Mouse (Mus musculus) lung, embryonic 16.5 days (tissue): Measurements from ENCODE around the gene Alox12b. TPM values are rescaled to one million over a fixed set of nuclear protein-coding genes. Genes with fewer than 3 reads are reported as not detected.

Experiments used
- ATAC-seq: fragments of 200-750 bp; cut with Nextera tagmentation; 2 replicates; pipeline ENCODE4 v1.8.0; 2017; ENCODE audit warnings: low read depth, mild to moderate bottlenecking, moderate library complexity
- H3K27ac ChIP-seq: fragments of 300-500 bp; sonication (generic); 2 replicates; pipeline ENCODE4 v1.5.1; 2014; ENCODE audit warnings: mild to moderate bottlenecking, control low read depth, low read length
- H3K27me3 ChIP-seq: fragments of 300-500 bp; sonication (generic); 2 replicates; pipeline ENCODE4 v1.6.1; 2014; ENCODE audit warnings: low read depth, low read length, mixed read lengths; ENCODE audit not compliant: control insufficient read depth, insufficient read depth
- H3K36me3 ChIP-seq: fragments of 300-500 bp; sonication (generic); 2 replicates; pipeline ENCODE4 v1.6.1; 2014; ENCODE audit warnings: low read length; ENCODE audit not compliant: control insufficient read depth, insufficient read depth
- H3K4me1 ChIP-seq: fragments of 300-500 bp; sonication (generic); replicated peaks from 2 replicates; pipeline ENCODE4 v1.6.1; 2014; ENCODE audit warnings: low read length, mixed read lengths; ENCODE audit not compliant: control insufficient read depth, insufficient read depth
- H3K4me2 ChIP-seq: fragments of 300-500 bp; sonication (generic); 2 replicates; pipeline ENCODE4 v1.6.1; 2014; ENCODE audit warnings: low read depth, low read length, control low read depth
- H3K4me3 ChIP-seq: fragments of 300-500 bp; sonication (generic); 2 replicates; pipeline ENCODE4 v1.5.1; 2014; ENCODE audit warnings: mild to moderate bottlenecking, low read length, control low read depth
- H3K9ac ChIP-seq: fragments of 300-500 bp; sonication (generic); 2 replicates; pipeline ENCODE4 v1.6.1; 2014; ENCODE audit warnings: low read length, control low read depth
- H3K9me3 ChIP-seq: fragments of 300-500 bp; sonication (generic); 2 replicates; pipeline ENCODE4 v1.6.1; 2016; ENCODE audit warnings: low read length; ENCODE audit not compliant: control insufficient read depth
- WGBS: fragments of 180-500 bp; shearing (Covaris S2); extraction: QIAGEN DNeasy Blood & Tissue Kit; methylation state at CpG from one replicate; pipeline ENCODE4 v1.1.7; 2014; 5-methylcytosine and 5-hydroxymethylcytosine counted together
- polyA plus RNA-seq: library from polyadenylated mRNA; unstranded; fragments of >200 nt; fragmentation: Nextera tagmentation; extraction: Ambion mirVana; gene quantifications from 2 replicates; pipeline ENCODE4 v1.2.1, GENCODE M21; 2015

Gene Alox12b
- polyA plus RNA-seq, 1 experiment from 2014 or later = not detected

- peaks cover 32% of the 10 kb centered on the region for H3K4me1 ChIP-seq
- peak within 1 kb of the TSS; percentile 68 for H3K4me3 ChIP-seq
- H3K9ac ChIP-seq = peak within 1 kb of the TSS; percentile 81
- H3K36me3 ChIP-seq = no peaks in the 10 kb centered on the region
- no peaks in the 10 kb centered on the region for H3K27me3 ChIP-seq
- ATAC-seq = peak; percentile 75
- WGBS = under 1% methylated on average over 63 of the region's 66 CpGs
- H3K9me3 ChIP-seq = no peaks in the 10 kb centered on the region
- peak within 1 kb of the TSS; percentile 95 for H3K4me2 ChIP-seq
- peak within 1 kb of the TSS; percentile 96 for H3K27ac ChIP-seq
These were observed 34.3 kb upstream of the Alox12b start, which contains the start of gene 9130213A22Rik for GRCm38 (mm10) chr11:69122336-69122951. TSS of gene 9130213A22Rik (minus strand) at chr11:69122589.

- Histone ChIP-seq H3K4me1 (peaks cover 32% of the 10 kb centered on the region), H3K9ac (peak overlapping the region; percentile 81), H3K36me3 (no peaks in the 10 kb centered on the region), H3K4me2 (peak overlapping the region; percentile 95), H3K27me3 (no peaks in the 10 kb centered on the region), H3K4me3 (peak overlapping the region; percentile 68), H3K27ac (peak overlapping the region; percentile 96), H3K9me3 (no peaks in the 10 kb centered on the region)
- WGBS = under 1% methylated on average over 29 of the region's 29 CpGs
- peak; percentile 4 for ATAC-seq
These were observed 33.6 kb upstream of the Alox12b start for GRCm38 (mm10) chr11:69123056-69123692.

DNA sequence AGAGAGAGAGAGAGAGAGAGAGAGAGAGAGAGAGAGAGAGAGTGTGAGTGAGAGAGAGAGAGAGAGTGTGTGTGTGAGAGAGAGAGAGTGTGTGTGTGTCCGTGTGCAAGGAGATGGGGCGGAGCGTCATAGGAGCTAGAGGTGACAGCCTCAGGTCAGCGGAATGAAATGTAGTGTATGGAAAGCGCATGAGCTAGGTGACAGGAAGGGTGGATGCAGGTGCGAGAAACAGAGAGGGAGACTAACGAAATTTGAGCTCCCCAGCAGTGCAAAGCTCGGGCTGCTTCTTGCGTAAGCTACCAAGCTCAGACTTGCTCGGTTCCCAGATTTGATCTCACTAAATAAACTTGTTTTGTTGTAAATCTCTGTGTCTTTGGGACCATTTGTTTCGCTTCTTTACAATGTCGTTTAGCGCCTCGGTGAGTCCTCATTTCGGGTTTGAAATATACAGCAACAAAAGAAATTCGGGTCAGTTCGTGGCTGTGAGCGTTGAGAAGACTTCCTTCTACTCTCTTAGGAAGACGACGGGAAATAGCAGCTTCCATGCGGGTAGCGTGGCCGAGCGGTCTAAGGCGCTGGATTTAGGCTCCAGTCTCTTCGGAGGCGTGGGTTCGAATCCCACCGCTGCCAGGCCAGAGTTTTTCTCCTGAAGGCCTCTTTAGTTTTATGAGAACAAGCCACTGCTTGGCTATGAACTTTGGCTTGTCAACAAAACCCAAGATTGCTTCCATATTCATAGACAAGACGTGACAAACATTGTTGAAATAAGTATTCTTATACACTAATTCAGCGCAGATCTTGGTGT, 32.9 kb upstream of the Alox12b start:
- Histone ChIP-seq H3K4me2 (peak overlapping the region; percentile 95), H3K9me3 (no peaks in the 10 kb centered on the region), H3K4me1 (peaks cover 30% of the 10 kb centered on the region), H3K27ac (peak overlapping the region; percentile 92), H3K36me3 (no peaks in the 10 kb centered on the region), H3K9ac (peak overlapping the region; percentile 66), H3K27me3 (no peaks in the 10 kb centered on the region), H3K4me3 (peak overlapping the region; percentile 68)
- peak; percentile 56 for ATAC-seq
- WGBS = under 1% methylated on average over 31 of the region's 31 CpGs

- Histone ChIP-seq H3K4me2 (no peak overlapping the region), H3K27me3 (no peaks in the 10 kb centered on the region), H3K4me1 (peaks cover 24% of the 10 kb centered on the region), H3K27ac (no peak overlapping the region), H3K36me3 (no peaks in the 10 kb centered on the region), H3K9ac (no peak overlapping the region), H3K9me3 (no peaks in the 10 kb centered on the region), H3K4me3 (peak overlapping the region; percentile 68)
- peak; percentile 23; the same call in 1 of the 2 replicates for ATAC-seq
- 0% methylated on average over 3 of the region's 3 CpGs for WGBS
These were observed 32.3 kb upstream of the Alox12b start for GRCm38 (mm10) chr11:69124498-69124847.

- ATAC-seq = peak; percentile 23
- H3K9me3 ChIP-seq = no peaks in the 10 kb centered on the region
- H3K4me2 ChIP-seq = peak overlapping the region; percentile 71
- no peaks in the 10 kb centered on the region for H3K27me3 ChIP-seq
- H3K4me1 ChIP-seq = peaks cover 18% of the 10 kb centered on the region
- peak overlapping the region; percentile 72 for H3K4me3 ChIP-seq
- H3K27ac ChIP-seq = peak overlapping the region; percentile 65
- H3K9ac ChIP-seq = peak overlapping the region; percentile 67
- WGBS = under 1% methylated on average over 24 of the region's 24 CpGs
- H3K36me3 ChIP-seq = no peaks in the 10 kb centered on the region
These were observed 31.5 kb upstream of the Alox12b start for GRCm38 (mm10) chr11:69125041-69125851.

DNA sequence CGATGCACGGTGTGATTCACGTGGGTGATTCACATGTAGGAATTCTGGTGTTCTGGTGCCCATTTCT, 31.1 kb upstream of the Alox12b start, which contains the start of gene Aloxe3:
Aloxe3 (plus strand) TSS at position 45 of the 67 bp plus-strand sequence.
- no peak for ATAC-seq
- no peaks in the 10 kb centered on the region for H3K27me3 ChIP-seq
- H3K36me3 ChIP-seq = no peaks in the 10 kb centered on the region
- WGBS = 1% methylated on average over 3 of the region's 3 CpGs
- H3K9ac ChIP-seq = peak within 1 kb of the TSS; percentile 67
- peak within 1 kb of the TSS; percentile 72 for H3K4me3 ChIP-seq
- H3K4me1 ChIP-seq = peaks cover 13% of the 10 kb centered on the region
- no peaks in the 10 kb centered on the region for H3K9me3 ChIP-seq
- H3K27ac ChIP-seq = peak within 1 kb of the TSS; percentile 65
- H3K4me2 ChIP-seq = peak within 1 kb of the TSS; percentile 71

- WGBS = 10% methylated on average over 20 of the region's 20 CpGs
These were observed 30.7 kb upstream of the Alox12b start for GRCm38 (mm10) chr11:69125919-69126705.

GRCm38 (mm10) chr11:69126706-69127095, 30.1 kb upstream of the Alox12b start:
- no peak overlapping the region for H3K4me3 ChIP-seq
- 45% methylated on average over 2 of the region's 2 CpGs for WGBS
- H3K9ac ChIP-seq = no peak overlapping the region

More at GRCm38 (mm10) chr11:69125919-69126705, 30.7 kb upstream of the Alox12b start:
- H3K36me3 ChIP-seq = no peaks in the 10 kb centered on the region
- peak overlapping the region; percentile 67 for H3K9ac ChIP-seq
- H3K9me3 ChIP-seq = no peaks in the 10 kb centered on the region
- no peak for ATAC-seq
- H3K27me3 ChIP-seq = no peaks in the 10 kb centered on the region
- H3K4me1 ChIP-seq = peaks cover 11% of the 10 kb centered on the region; the same call in 1 of the 2 replicates
- H3K4me2 ChIP-seq = peak overlapping the region; percentile 71
- H3K27ac ChIP-seq = no peak overlapping the region
- peak overlapping the region; percentile 72 for H3K4me3 ChIP-seq

More at GRCm38 (mm10) chr11:69126706-69127095, 30.1 kb upstream of the Alox12b start:
- no peak overlapping the region for H3K4me2 ChIP-seq
- H3K27ac ChIP-seq = no peak overlapping the region
- H3K36me3 ChIP-seq = no peaks in the 10 kb centered on the region
- no peaks in the 10 kb centered on the region for H3K27me3 ChIP-seq
- no peaks in the 10 kb centered on the region for H3K9me3 ChIP-seq
- ATAC-seq = no peak
- H3K4me1 ChIP-seq = peaks cover 11% of the 10 kb centered on the region; the same call in 1 of the 2 replicates
